Mouse (Mus musculus): ENCODE data around the gene Supt3.

Gene Supt3

DNA sequence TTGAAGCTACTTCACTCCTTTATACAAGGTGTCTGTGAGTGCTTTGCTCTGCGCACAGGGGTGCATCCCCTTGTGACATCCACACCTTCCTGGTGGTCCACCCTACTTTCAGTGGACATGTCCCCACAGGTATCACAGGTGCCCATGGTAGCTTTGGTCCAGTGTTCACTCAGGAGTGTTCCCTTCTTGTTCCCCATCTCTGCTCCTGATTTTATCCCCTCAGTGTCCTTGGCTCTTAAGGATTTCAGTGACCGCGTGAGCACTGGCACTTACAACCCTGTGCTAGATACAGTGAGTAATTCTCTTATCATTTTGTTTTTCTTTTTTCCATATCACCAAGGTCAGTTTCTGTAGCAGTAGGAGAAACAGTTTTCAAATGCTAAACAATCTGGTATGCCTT lies 171.4 kb downstream of the Supt3 start:
- in situ Hi-C loops (cut with MboI, MseI) = no loop called here

DNA sequence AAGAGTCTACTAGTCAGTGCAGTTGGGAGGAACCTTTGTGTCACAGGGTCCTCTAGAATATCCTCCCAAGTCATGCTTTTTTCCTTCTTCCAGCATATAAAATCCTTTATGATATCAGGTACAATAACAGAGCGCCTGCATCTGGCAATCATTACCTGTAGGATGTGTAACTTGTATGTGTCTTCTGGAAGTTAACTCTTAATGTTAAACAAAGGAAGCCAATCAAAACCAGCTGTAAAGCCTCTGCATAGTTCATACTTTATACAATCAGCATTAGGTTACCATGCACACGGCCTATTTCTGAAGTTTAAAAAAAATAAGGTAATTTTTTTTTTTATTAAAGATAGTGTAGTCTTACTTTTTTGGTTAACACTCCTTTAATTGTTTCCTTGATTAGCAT lies 179.7 kb downstream of the Supt3 start:
- in situ Hi-C loops (cut with MboI, MseI) = no loop called here

DNA sequence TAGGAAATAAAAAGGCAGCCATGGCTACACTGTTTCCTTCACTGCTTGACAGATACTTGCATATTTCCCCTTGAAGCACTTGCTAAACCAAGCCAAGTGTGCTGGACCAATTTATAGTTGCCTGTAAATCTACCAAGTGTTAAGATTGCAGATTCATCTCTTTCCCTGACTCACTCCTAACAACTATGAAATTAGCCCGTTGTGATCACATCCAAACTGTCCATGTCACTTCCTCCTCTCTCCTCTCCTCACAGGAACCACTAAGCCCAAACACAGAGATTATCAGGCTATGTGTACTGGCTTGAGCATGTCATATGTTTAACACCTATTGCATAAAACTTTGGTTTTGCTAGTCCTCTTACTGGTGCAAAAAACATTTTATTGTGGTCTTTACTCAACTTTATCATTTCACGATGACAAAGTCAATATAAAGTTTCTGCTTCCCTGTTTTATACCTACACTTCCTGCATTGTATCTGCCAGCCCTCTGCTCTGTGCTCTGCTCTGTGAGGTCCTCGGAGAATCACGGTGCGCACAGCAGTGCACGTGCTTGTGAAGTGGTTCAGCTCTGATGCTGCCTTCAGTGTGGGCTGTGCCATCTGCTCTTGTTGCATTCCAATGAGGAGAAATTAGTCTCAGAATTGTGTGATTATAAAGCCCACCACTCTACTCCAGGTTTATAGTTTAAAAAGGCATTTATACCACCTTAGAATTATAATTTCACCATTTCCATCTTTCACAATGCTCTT lies 186.3 kb downstream of the Supt3 start:
- in situ Hi-C loops (cut with MboI, MseI) = no loop called here

DNA sequence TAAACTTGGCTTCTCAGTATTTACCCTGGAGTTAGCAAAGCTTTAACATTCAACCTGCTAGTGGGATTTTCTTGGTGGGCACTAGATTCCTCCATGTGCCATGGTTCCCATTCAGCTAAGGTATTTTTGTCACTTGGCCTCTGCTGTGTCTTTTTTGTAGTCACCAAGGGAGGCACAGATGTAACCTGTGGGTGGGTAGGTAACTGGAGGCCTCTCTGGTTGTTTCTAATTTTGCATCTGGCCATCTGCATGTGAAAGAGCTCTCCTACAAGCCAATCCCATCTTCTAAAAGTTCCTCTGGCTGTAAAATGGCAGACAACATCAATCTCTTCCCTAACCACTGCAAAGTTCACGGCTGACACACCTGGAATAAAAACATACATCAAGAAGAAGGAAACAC lies 190.2 kb downstream of the Supt3 start:
- in situ Hi-C loops (cut with MboI, MseI) = no loop called here

- in situ Hi-C loops (cut with MboI, MseI) = no loop called here
Observed at GRCm38 (mm10) chr17:44970255-44970654, 193.3 kb downstream of the Supt3 start.

DNA sequence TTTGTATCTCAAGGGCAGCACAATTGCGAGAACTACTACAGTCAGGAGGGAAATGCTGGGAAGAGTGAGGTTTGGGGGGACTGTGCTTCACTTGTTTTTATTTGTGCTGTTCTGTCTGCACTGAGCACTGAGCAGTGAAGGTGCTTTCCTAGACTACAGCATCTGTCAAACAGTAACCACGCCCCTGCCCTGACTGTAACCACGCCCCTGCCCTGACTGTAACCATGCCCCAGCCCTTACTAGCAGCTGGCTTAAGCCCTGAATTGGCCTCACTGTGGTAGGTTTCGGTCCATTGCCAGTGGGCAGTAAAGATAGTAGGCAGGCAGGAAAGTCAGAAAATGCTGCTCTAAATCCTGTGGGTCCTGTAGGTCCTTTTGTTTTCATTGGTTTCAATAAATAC lies 196.5 kb downstream of the Supt3 start:
- in situ Hi-C loops (cut with MboI, MseI) = no loop called here

- in situ Hi-C loops (cut with MboI, MseI) = no loop called here
Observed at GRCm38 (mm10) chr17:44977690-44978089, 200.7 kb downstream of the Supt3 start.

DNA sequence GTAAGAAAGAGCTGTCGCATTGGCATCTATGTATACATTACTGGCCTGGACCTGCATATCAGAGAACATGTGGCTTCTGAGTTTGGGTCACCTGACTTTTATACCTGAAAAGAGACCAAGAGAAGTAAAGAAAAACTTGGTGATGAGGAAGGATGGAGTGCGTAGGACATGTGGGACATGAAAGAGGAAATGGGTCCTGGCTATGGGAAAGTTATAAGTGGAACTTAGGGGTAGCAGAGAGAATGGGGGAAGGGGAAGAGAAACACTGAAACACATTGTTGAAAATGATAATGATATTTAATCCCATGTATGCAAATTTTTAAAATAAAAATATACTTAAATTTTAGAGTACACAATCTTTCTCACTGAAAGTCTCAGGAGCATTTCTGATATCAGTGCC lies 211.0 kb downstream of the Supt3 start:
- in situ Hi-C loops (cut with MboI, MseI) = no loop called here

- in situ Hi-C loops (cut with MboI, MseI) = no loop called here
Observed at GRCm38 (mm10) chr17:45003311-45003710, 226.4 kb downstream of the Supt3 start.

- in situ Hi-C loops (cut with MboI, MseI) = no loop called here
Observed at GRCm38 (mm10) chr17:45004477-45005170, 227.7 kb downstream of the Supt3 start.

DNA sequence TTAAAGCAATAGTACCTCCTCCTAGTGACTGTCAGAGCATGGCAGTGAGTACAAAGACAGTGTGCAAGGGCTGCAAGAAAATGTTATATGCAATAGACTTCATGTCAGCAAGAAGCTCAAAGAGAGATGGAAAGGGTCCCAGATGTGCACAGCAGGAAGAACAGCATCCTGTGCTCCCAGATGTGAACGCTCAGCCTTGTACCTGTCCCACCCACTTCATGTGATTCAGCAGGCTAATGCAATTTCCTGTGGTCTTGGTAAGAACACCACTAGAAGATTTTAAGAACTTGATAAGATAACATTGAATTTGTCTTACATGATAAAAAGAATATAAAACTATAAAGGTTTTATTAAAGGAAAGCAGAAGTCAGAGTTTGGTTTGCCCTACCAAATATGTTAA lies 230.5 kb downstream of the Supt3 start:
- in situ Hi-C loops (cut with MboI, MseI) = no loop called here

DNA sequence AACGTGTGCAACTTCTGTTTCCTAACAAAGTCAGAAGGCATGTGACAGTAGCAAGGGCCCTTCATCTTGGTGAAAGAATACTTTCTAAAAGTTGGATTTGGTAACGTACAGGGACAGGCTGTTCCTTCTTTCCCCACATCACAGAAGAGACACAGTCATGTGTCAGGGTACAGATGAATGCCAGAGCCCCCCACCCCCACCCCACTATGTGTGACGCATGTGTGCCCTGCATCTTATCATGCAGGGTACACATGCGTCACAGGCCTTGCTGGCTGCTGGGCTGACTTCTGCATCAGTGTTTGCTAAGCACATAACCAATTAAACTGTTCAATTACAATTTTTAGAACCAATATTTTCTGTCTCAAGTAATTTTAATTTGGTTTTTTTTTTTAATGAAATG lies 231.7 kb downstream of the Supt3 start:
- in situ Hi-C loops (cut with MboI, MseI) = no loop called here

DNA sequence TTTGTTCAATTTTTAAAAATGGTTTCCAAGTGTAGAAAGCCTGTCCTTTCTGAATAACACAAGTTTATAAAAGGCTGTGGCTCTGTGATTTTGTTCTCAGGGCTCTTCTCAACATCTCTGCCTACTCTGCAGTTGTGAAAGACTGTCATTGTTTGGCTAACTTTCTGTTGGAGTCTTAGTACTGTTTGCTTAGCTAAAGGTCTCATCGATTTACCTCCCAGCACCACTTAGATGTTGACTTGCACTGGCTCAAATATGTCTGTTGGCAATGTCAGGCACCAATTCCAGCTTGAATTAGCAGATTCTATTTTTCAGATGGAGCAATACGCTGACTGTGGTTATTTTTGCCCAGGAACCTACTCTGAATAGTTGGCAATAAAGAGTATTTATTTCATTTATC lies 233.5 kb downstream of the Supt3 start:
- in situ Hi-C loops (cut with MboI, MseI) = loop anchor here in 1 of 2 experiments (10.0 kb wide), 1 partner anchor 534 kb away; the partner anchor contains the start of gene Tmem151b

- in situ Hi-C loops (cut with MboI, MseI) = loop anchor here in 1 of 2 experiments (10.0 kb wide), 1 partner anchor 528 kb away; the partner anchor contains the start of gene Tmem151b
Observed at GRCm38 (mm10) chr17:45016746-45017145, 239.8 kb downstream of the Supt3 start.

DNA sequence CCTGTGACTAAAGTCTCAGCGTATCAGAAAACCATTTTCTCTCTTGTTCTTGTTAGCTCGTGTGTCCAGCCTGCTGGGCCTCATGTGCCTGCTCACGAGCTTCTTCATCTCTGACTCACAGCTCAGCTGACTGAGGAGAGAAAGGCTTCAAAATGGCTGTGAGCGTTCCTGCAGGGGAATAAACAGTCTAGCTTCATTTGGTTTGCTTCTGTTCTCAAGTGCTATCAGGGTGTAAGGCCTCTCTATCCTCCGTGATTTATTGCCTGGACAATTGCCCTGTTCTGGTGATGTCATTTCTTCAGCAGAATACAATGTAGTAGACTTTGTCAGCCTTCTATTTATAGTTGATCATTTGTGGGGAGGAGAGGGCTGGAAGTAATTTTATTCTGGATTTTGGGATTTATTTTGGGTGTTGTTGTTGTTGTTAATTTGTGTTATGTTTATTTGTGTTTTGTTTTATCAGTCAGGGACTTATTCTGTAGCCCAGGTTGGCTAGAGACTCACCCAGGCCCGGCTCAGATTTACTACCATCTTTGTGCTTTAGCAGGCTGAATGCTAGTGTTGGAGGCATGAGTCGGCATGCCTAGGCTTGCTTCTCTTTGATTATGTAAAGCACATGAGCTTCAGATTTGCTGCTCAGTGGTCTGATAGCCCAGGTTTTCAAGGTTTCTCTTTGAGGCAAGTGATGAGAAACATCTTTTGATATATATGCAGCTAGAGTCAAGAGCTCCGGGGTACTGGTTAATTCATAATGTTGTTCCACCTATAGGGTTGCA lies 243.4 kb downstream of the Supt3 start:
- in situ Hi-C loops (cut with MboI, MseI) = no loop called here

DNA sequence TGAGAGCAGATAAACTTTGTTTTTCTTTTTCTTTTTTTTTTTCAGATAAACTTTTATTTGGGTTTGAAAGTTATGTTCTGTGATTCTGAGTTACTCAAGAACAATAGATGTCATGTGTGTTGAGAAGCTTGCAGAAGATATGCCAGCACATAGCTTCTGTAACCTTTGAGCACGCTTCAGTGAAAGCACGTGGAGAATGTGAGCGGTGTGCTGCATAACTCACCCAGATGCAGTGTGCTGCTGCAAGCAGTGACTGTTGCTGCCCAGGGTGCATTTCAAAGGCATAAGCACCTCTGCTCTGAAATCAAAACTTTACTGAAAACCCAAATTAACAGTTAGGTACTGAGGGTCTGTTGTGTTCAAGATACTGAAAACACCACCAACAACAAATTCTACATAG lies 251.5 kb downstream of the Supt3 start:
- in situ Hi-C loops (cut with MboI, MseI) = no loop called here

- in situ Hi-C loops (cut with MboI, MseI) = no loop called here
Observed at GRCm38 (mm10) chr17:45029106-45029505, 252.2 kb downstream of the Supt3 start.

DNA sequence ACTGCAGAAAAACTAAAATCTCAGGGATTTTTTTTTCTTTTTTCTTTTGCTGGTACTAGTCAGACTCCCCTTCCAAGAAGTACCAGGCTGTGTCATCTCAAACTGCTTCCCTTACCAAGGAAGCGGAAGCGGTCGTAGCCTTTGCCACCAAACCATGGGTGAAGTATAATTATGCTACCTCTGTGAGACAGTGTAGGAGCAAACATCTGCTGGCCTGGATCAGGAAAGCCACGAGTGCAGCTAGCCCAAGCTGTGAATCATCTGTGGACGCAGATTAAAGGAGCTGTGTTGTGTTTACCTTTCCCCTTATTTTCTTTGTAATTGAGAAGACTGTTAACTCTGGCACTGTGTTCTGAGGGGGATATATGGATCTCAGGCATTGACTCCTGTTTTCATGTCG lies 255.3 kb downstream of the Supt3 start:
- in situ Hi-C loops (cut with MboI, MseI) = no loop called here

DNA sequence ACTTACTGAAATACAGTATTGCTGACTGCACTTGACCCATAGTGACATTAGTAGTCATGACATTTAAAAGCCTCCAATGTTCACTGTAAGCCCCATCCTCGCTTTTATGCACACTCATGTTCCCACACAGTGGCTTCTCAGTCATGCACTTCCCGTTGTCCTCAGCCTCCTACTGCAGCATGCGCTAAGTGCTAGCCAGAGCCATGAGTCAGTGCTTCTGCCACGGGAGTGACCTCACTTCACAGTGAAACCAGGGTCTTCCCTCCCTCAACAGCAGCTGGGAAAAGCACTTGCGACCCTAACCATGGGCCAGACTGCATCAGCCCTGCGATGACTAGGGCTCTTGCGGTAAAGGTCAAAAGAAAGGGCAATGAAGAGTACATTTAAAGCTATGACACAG lies 256.7 kb downstream of the Supt3 start:
- in situ Hi-C loops (cut with MboI, MseI) = no loop called here

- in situ Hi-C loops (cut with MboI, MseI) = loop anchor here (5.0 kb wide), 2 partner anchors 299 to 589 kb away; no protein-coding TSS in a partner anchor
Observed at GRCm38 (mm10) chr17:45041084-45041483, 264.1 kb downstream of the Supt3 start.

DNA sequence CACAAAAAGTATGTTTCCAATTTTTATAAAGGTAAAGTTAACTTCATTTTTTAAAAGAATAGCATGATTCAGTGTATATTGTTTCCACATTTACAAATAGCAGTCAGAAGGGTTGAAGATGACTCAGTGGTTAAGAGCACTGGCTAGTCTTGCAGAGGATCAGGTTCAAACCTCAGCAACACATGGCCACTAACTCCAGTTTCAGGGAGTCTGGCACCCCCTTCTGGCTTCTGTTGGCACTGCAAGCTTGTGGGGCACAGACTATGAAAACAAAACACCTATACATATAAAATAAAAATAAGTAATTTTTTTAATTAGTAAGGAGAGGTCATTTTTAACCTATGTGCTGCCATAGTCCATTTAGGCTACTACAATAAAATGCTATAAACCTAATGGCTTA lies 268.9 kb downstream of the Supt3 start:
- in situ Hi-C loops (cut with MboI, MseI) = no loop called here

DNA sequence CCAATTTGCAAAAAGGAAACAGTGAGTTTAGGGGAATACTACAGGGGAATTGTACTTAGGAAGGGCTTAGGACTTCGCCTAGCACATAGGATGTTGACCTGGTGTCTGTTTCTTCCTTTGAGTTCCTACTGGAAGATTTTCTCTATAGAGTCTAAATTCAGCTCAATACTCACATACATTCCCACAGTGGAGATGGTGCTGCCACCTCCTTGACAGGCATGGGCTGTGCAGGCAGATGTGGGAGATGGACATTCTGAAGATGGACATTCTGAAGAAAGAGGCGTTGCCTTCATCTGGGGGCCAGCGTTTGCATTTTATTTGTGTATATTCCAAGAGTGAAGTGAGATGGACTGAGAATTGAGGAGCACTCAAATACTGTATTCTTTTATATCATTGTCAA lies 269.6 kb downstream of the Supt3 start:
- in situ Hi-C loops (cut with MboI, MseI) = no loop called here
